Mouse (Mus musculus) myocyte (in vitro differentiated cells): ENCODE measurements around the gene Adamtsl3. TPM values are rescaled to one million over a fixed set of nuclear protein-coding genes. Genes with fewer than 3 reads are reported as not detected.
"Not testable (repeated sequence)": the region's sequence is repeated elsewhere in the genome, so short reads cannot be mapped to it uniquely, and the experiment has no call there.

Source experiments
- H3K27me3 ChIP-seq: one replicate; pipeline ENCODE4 v1.6.1; 2011; ENCODE audit not compliant: control insufficient read depth, insufficient read depth, insufficient read length
- H3K36me3 ChIP-seq: one replicate; pipeline ENCODE4 v1.6.1; 2011; ENCODE audit not compliant: control insufficient read depth, insufficient read depth
- H3K4me2 ChIP-seq: one replicate; pipeline ENCODE4 v1.6.1; 2011; ENCODE audit warnings: low read depth, control low read depth
- H3K4me3 ChIP-seq: one replicate; pipeline ENCODE4 v1.5.1; 2011; ENCODE audit warnings: mild to moderate bottlenecking, control low read depth, moderate library complexity
- H3K79me2 ChIP-seq: one replicate; pipeline ENCODE4 v1.6.1; 2011; ENCODE audit not compliant: control insufficient read depth, insufficient read depth
- H3ac ChIP-seq: one replicate; pipeline ENCODE4 v1.6.1; 2011; ENCODE audit not compliant: control insufficient read depth, insufficient read length
- CEBPB ChIP-seq: IDR thresholded peaks from 2 replicates; pipeline ENCODE4 v1.6.1; 2011; ENCODE audit warnings: mild to moderate bottlenecking, moderate library complexity; ENCODE audit not compliant: poor library complexity, insufficient read depth, severe bottlenecking
- E2F4 ChIP-seq: IDR thresholded peaks from one replicate; pipeline ENCODE4 v1.6.1; 2011; ENCODE audit warnings: mild to moderate bottlenecking, control low read depth, moderate library complexity; ENCODE audit not compliant: insufficient read depth
- MAX ChIP-seq: IDR thresholded peaks from one replicate; pipeline ENCODE4 v1.6.1; 2011; ENCODE audit warnings: low read depth, mild to moderate bottlenecking, control low read depth
- MYOD1 ChIP-seq, 3 experiments: IDR thresholded peaks; one replicate each; pipeline ENCODE4 v1.6.1; 2011; ENCODE audit warnings: control low read depth in 2 of 3, low read depth in 2 of 3, mild to moderate bottlenecking in 2 of 3, moderate library complexity in 1 of 3; ENCODE audit not compliant: insufficient read length in 2 of 3, control insufficient read depth in 1 of 3
- MYOG ChIP-seq, 3 experiments: IDR thresholded peaks; one replicate each; pipeline ENCODE4 v1.6.1; 2011; ENCODE audit warnings: control low read depth in 2 of 3, low read depth in 2 of 3, mild to moderate bottlenecking in 2 of 3; ENCODE audit not compliant: insufficient read length in 2 of 3, control insufficient read depth in 1 of 3, insufficient read depth in 1 of 3
- POLR2A ChIP-seq: IDR thresholded peaks from one replicate; pipeline ENCODE4 v1.6.1; 2011; ENCODE audit warnings: low read depth, mild to moderate bottlenecking, control low read depth, moderate library complexity; ENCODE audit not compliant: insufficient read length
- POLR2AphosphoS2 ChIP-seq: IDR thresholded peaks from one replicate; pipeline ENCODE4 v1.6.1; 2011; ENCODE audit warnings: low read depth, control low read depth; ENCODE audit not compliant: insufficient read length
- REST ChIP-seq: IDR thresholded peaks from one replicate; pipeline ENCODE4 v1.6.1; 2011; ENCODE audit warnings: mild to moderate bottlenecking, control low read depth, moderate library complexity; ENCODE audit not compliant: insufficient read depth, insufficient read length
- SRF ChIP-seq: IDR thresholded peaks from one replicate; pipeline ENCODE4 v1.6.1; 2011; ENCODE audit warnings: low read depth; ENCODE audit not compliant: control insufficient read depth, insufficient read length
- TCF12 ChIP-seq: IDR thresholded peaks from one replicate; pipeline ENCODE4 v1.6.1; 2011; ENCODE audit warnings: mild to moderate bottlenecking, control low read depth; ENCODE audit not compliant: poor library complexity, insufficient read depth, severe bottlenecking
- TCF3 ChIP-seq: IDR thresholded peaks from one replicate; pipeline ENCODE4 v1.6.1; 2011; ENCODE audit warnings: low read depth, control low read depth; ENCODE audit not compliant: insufficient read length
- USF1 ChIP-seq: IDR thresholded peaks from one replicate; pipeline ENCODE4 v1.6.1; 2011; ENCODE audit warnings: low read depth, mild to moderate bottlenecking, control low read depth, moderate library complexity
- polyA plus RNA-seq: library from polyadenylated mRNA; unstranded; fragments of >200 nt; fragmentation: generic; extraction: Trizol; gene quantifications from one replicate; pipeline ENCODE4 v1.2.1, GENCODE M21; 2012; ENCODE audit warnings: missing spikeins

Adamtsl3 gene
- polyA plus RNA-seq, 1 experiment = 4.4 TPM

- no peak overlapping the region for H3K4me2 ChIP-seq
- H3K4me3 ChIP-seq = no peak overlapping the region
- H3K36me3 ChIP-seq = no peaks in the 10 kb centered on the region
- TF ChIP-seq MYOG (IDR thresholded peaks at IDR 0.05; ENCODE audit: control insufficient read depth in 1 of 3, insufficient read depth in 1 of 3, insufficient read length in 2 of 3, low read depth in 2 of 3) (no peak), MAX (no peak), E2F4 (no peak), POLR2A (no peak), MYOD1 (IDR thresholded peaks at IDR 0.05; ENCODE audit: control insufficient read depth in 1 of 3, insufficient read length in 2 of 3, low read depth in 2 of 3) (no peak), POLR2AphosphoS2 (no peak), SRF (no peak), CEBPB (no peak), TCF3 (no peak), USF1 (no peak), TCF12 (no peak), REST (no peak)
- no peak overlapping the region for H3ac ChIP-seq
- no peaks in the 10 kb centered on the region for H3K79me2 ChIP-seq
- no peaks in the 10 kb centered on the region for H3K27me3 ChIP-seq
These were observed 62.1 kb downstream of the Adamtsl3 start for GRCm38 (mm10) chr7:82397632-82398031.

GRCm38 (mm10) chr7:82405466-82406045 is 70.1 kb downstream of the Adamtsl3 start:
- Histone ChIP-seq H3K36me3 (no peaks in the 10 kb centered on the region), H3ac (no peak overlapping the region), H3K79me2 (no peaks in the 10 kb centered on the region), H3K4me2 (peak overlapping the region; percentile 68), H3K4me3 (no peak overlapping the region), H3K27me3 (no peaks in the 10 kb centered on the region)
- peak; percentile 98 for TF ChIP-seq CEBPB
- TF ChIP-seq TCF3 = no peak

DNA sequence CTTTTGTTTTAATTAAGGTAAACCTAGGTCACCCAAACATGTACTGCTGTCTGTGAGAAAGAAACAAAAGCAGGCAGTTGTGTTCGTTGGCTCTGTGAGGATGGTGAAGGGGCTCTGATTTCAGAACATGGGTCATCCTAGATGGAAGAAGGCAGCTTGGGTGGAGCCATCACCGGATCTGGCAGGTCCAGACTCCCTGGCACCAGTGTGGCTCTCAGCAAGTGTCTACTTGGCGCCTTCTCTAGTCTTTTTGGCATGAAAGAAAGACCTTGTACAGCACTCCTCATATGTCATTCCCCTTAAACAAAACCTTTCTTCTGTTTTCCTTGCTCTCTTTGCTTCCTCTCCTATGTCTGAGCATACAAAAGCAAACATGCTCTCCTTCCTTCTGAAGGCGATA is 75.5 kb downstream of the Adamtsl3 start:
- no peaks in the 10 kb centered on the region for H3K27me3 ChIP-seq
- H3K79me2 ChIP-seq = no peaks in the 10 kb centered on the region
- no peaks in the 10 kb centered on the region for H3K36me3 ChIP-seq
- no peak overlapping the region for H3K4me2 ChIP-seq
- TF ChIP-seq POLR2AphosphoS2 = no peak
- TF ChIP-seq POLR2A = no peak
- no peak for TF ChIP-seq TCF12
- H3ac ChIP-seq = no peak overlapping the region
- H3K4me3 ChIP-seq = no peak overlapping the region

GRCm38 (mm10) chr7:82416653-82417052 is 81.2 kb downstream of the Adamtsl3 start:
- Histone ChIP-seq H3K4me3 (no peak overlapping the region), H3K27me3 (no peaks in the 10 kb centered on the region), H3K79me2 (no peaks in the 10 kb centered on the region), H3K36me3 (no peaks in the 10 kb centered on the region), H3K4me2 (peak overlapping the region; percentile 55), H3ac (no peak overlapping the region)
- TF ChIP-seq POLR2A (no peak), REST (no peak), MYOD1 (IDR thresholded peaks at IDR 0.05; ENCODE audit: control insufficient read depth in 1 of 3, insufficient read length in 2 of 3, low read depth in 2 of 3) (no peak), MYOG (IDR thresholded peaks at IDR 0.05; ENCODE audit: control insufficient read depth in 1 of 3, insufficient read depth in 1 of 3, insufficient read length in 2 of 3, low read depth in 2 of 3) (no peak), E2F4 (no peak), CEBPB (no peak), POLR2AphosphoS2 (no peak), MAX (no peak), TCF3 (no peak), TCF12 (no peak), SRF (no peak), USF1 (no peak)

GRCm38 (mm10) chr7:82417053-82417452 is 81.6 kb downstream of the Adamtsl3 start:
- TF ChIP-seq USF1 (no peak), POLR2AphosphoS2 (no peak), TCF12 (no peak), E2F4 (no peak), REST (no peak), CEBPB (no peak), MAX (no peak), TCF3 (no peak), MYOD1 (IDR thresholded peaks at IDR 0.05; ENCODE audit: control insufficient read depth in 1 of 3, insufficient read length in 2 of 3, low read depth in 2 of 3) (no peak), POLR2A (no peak), MYOG (IDR thresholded peaks at IDR 0.05; ENCODE audit: control insufficient read depth in 1 of 3, insufficient read depth in 1 of 3, insufficient read length in 2 of 3, low read depth in 2 of 3) (no peak), SRF (no peak)
- Histone ChIP-seq H3K4me3 (no peak overlapping the region), H3K4me2 (peak overlapping the region; percentile 55), H3ac (no peak overlapping the region), H3K27me3 (no peaks in the 10 kb centered on the region), H3K36me3 (no peaks in the 10 kb centered on the region), H3K79me2 (no peaks in the 10 kb centered on the region)

- H3ac ChIP-seq, H3K27me3 ChIP-seq, H3K4me2 ChIP-seq, H3K4me3 ChIP-seq, H3K36me3 ChIP-seq, H3K79me2 ChIP-seq: not testable (repeated sequence)
These were observed 85.0 kb downstream of the Adamtsl3 start for GRCm38 (mm10) chr7:82420329-82421052.
